Mouse (Mus musculus) MN1 (cell line): ENCODE results near the gene Robo2.

Source experiments
- DNase-seq: peaks from one replicate; pipeline ENCODE4 v3.0.0-alpha.2; 2016; ENCODE audit warnings: low spot score

Robo2 gene

GRCm38 (mm10) chr16:74321666-74322371 lies 89.8 kb downstream of the Robo2 start:
- no peak for DNase-seq

GRCm38 (mm10) chr16:74316150-74316549 lies 95.5 kb downstream of the Robo2 start:
- DNase-seq = no peak

GRCm38 (mm10) chr16:74313222-74313621 lies 98.4 kb downstream of the Robo2 start:
- DNase-seq = no peak

GRCm38 (mm10) chr16:74307543-74307887 lies 104.1 kb downstream of the Robo2 start:
- no peak for DNase-seq

- DNase-seq = no peak
Measured at GRCm38 (mm10) chr16:74306876-74307542, 104.6 kb downstream of the Robo2 start.

- no peak for DNase-seq
Measured at GRCm38 (mm10) chr16:74287878-74288277, 123.7 kb downstream of the Robo2 start.

- no peak for DNase-seq
Measured at GRCm38 (mm10) chr16:74282549-74282948, 129.1 kb downstream of the Robo2 start.

GRCm38 (mm10) chr16:74276855-74277573 lies 134.6 kb downstream of the Robo2 start:
- DNase-seq = no peak

- no peak for DNase-seq
Measured at GRCm38 (mm10) chr16:74274596-74274995, 137.0 kb downstream of the Robo2 start.

GRCm38 (mm10) chr16:74272993-74273392 lies 138.6 kb downstream of the Robo2 start:
- no peak for DNase-seq

- DNase-seq = no peak
Measured at GRCm38 (mm10) chr16:74258241-74258640, 153.4 kb downstream of the Robo2 start.

GRCm38 (mm10) chr16:74244452-74244851 lies 167.2 kb downstream of the Robo2 start:
- DNase-seq = no peak

- no peak for DNase-seq
Measured at GRCm38 (mm10) chr16:74241534-74241933, 170.1 kb downstream of the Robo2 start.

- no peak for DNase-seq
Measured at GRCm38 (mm10) chr16:74237411-74237930, 174.2 kb downstream of the Robo2 start.

GRCm38 (mm10) chr16:74234393-74235059 lies 177.1 kb downstream of the Robo2 start:
- DNase-seq = no peak

- no peak for DNase-seq
Measured at GRCm38 (mm10) chr16:74233596-74233995, 178.0 kb downstream of the Robo2 start.

GRCm38 (mm10) chr16:74227285-74227684 lies 184.3 kb downstream of the Robo2 start:
- DNase-seq = no peak

GRCm38 (mm10) chr16:74225423-74226272 lies 186.0 kb downstream of the Robo2 start:
- DNase-seq = no peak

- DNase-seq = no peak
Measured at GRCm38 (mm10) chr16:74222501-74222900, 189.1 kb downstream of the Robo2 start.

- no peak for DNase-seq
Measured at GRCm38 (mm10) chr16:74216879-74217415, 194.7 kb downstream of the Robo2 start.

- no peak for DNase-seq
Measured at GRCm38 (mm10) chr16:74215791-74216190, 195.8 kb downstream of the Robo2 start.
